ENCODE assay signal across 24 mouse cellular contexts in the genomic region with DNA sequence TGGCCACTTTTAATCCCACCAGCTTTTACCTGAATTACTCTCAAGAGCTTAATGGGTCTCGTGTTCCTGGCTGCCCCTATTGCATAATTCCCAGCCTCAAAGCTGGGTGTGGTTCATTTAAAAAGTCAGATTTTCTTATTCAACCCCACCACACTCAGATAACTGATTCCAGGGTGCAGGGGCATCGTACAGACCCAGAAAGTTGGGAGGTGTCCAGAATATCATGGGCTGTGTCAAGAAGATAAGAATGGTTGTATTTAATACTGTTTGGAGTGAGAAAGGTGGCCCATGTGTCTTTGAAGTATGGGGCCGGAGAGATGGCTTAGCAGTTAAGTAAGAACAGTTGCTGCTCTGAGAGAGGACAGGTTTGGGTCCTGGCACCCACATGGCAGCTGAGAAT.
DNase-seq lines count a peak whose midpoint lies in the region; ATAC-seq lines count a peak whose summit lies in the region.
"Had no signal": no experiment of that assay in that cellular context is flagged by ENCODE, and none has a peak within 500 bp of the region (broad histone marks: within the 10 kb centered on the region; RNA-seq: fewer than 3 reads in every experiment).

No protein-coding gene starts in this region.

- H3K4me1 ChIP-seq in liver, embryonic 11.5 days (replicated peaks; ENCODE audit: control insufficient read depth, insufficient read depth, low read length): no peaks in the 10 kb centered on the region
- no peaks in the 10 kb centered on the region for H3K4me1 ChIP-seq in liver, embryonic 12.5 days
- no peaks in the 10 kb centered on the region for H3K4me1 ChIP-seq in liver, embryonic 16.5 days (ENCODE audit: control insufficient read depth, low read depth, low read length)
- H3K4me1 ChIP-seq: forebrain, embryonic 15.5 days had no signal

- ATAC-seq in liver, embryonic 11.5 days (replicated peaks; ENCODE audit: low FRiP score): peak; percentile 43; the same call in 1 of the 2 replicates
- no peak for ATAC-seq in liver, embryonic 12.5 days
- 0 out of 2 replicates have a peak, but pooled peaks have one; percentile 19 for ATAC-seq in liver, embryonic 16.5 days (ENCODE audit: low read depth)
- ATAC-seq in megakaryocyte-erythroid progenitor cell, adult 5-6 weeks (replicated peaks; ENCODE audit: low FRiP score, low TSS enrichment, poor library complexity, severe bottlenecking): peak; percentile 82
- ATAC-seq: forebrain, embryonic 15.5 days; hindbrain, embryonic 16.5 days; Patski had no signal

- H3K27me3 ChIP-seq in liver, embryonic 11.5 days (replicated peaks; ENCODE audit: control insufficient read depth, insufficient read depth, low read length): no peaks in the 10 kb centered on the region
- H3K27me3 ChIP-seq in liver, embryonic 12.5 days (replicated peaks): no peaks in the 10 kb centered on the region
- no peaks in the 10 kb centered on the region for H3K27me3 ChIP-seq in liver, embryonic 16.5 days (ENCODE audit: control insufficient read depth, insufficient read depth, low read depth, low read length)
- H3K27me3 ChIP-seq: embryonic facial prominence, embryonic 13.5 days; forebrain, embryonic 12.5 days; forebrain, embryonic 15.5 days; hindbrain, embryonic 13.5 days; Patski had no signal

- no peaks in the 10 kb centered on the region for H3K9me3 ChIP-seq in liver, embryonic 11.5 days (ENCODE audit: control insufficient read depth, low read length)
- H3K9me3 ChIP-seq in liver, embryonic 12.5 days (replicated peaks): no peaks in the 10 kb centered on the region
- no peaks in the 10 kb centered on the region for H3K9me3 ChIP-seq in liver, embryonic 16.5 days (replicated peaks; ENCODE audit: control insufficient read depth, low read length)
- H3K9me3 ChIP-seq: embryonic facial prominence, embryonic 10.5 days; embryonic facial prominence, embryonic 13.5 days; forebrain, embryonic 12.5 days; forebrain, embryonic 15.5 days; hindbrain, embryonic 13.5 days had no signal

- H3K9ac ChIP-seq in liver, embryonic 11.5 days (ENCODE audit: low read depth, low read length): no peak overlapping the region
- H3K9ac ChIP-seq in liver, embryonic 12.5 days: no peak overlapping the region
- H3K9ac ChIP-seq in liver, embryonic 16.5 days (ENCODE audit: low read depth, low read length): no peak overlapping the region
- H3K9ac ChIP-seq: embryonic facial prominence, embryonic 13.5 days; forebrain, embryonic 12.5 days; forebrain, embryonic 15.5 days; hindbrain, embryonic 13.5 days had no signal

- H3K4me2 ChIP-seq in liver, embryonic 11.5 days: no peak overlapping the region
- H3K4me2 ChIP-seq in liver, embryonic 12.5 days: no peak overlapping the region
- no peak overlapping the region for H3K4me2 ChIP-seq in liver, embryonic 16.5 days (ENCODE audit: low read depth, low read length)
- H3K4me2 ChIP-seq: embryonic facial prominence, embryonic 13.5 days; forebrain, embryonic 12.5 days; forebrain, embryonic 15.5 days; heart, embryonic 11.5 days; hindbrain, embryonic 13.5 days had no signal

- no peak overlapping the region for H3K4me3 ChIP-seq in liver, embryonic 11.5 days (ENCODE audit: low read depth, low read length)
- H3K4me3 ChIP-seq in liver, embryonic 12.5 days: no peak overlapping the region
- H3K4me3 ChIP-seq in liver, embryonic 16.5 days (ENCODE audit: low read depth, low read length): no peak overlapping the region
- H3K4me3 ChIP-seq: embryonic facial prominence, embryonic 10.5 days; embryonic facial prominence, embryonic 13.5 days; erythroblast, embryonic 14.5 days; forebrain, embryonic 12.5 days; forebrain, embryonic 15.5 days; hindbrain, embryonic 13.5 days had no signal

- H3K27ac ChIP-seq in liver, embryonic 11.5 days (ENCODE audit: low read depth, low read length): no peak overlapping the region
- H3K27ac ChIP-seq in liver, embryonic 12.5 days: no peak overlapping the region
- no peak overlapping the region for H3K27ac ChIP-seq in liver, embryonic 16.5 days (ENCODE audit: low read length)
- H3K27ac ChIP-seq: embryonic facial prominence, embryonic 10.5 days; embryonic facial prominence, embryonic 13.5 days; forebrain, embryonic 12.5 days; forebrain, embryonic 15.5 days; hindbrain, embryonic 13.5 days had no signal

- no peak for DNase-seq in liver, embryonic 11.5 days (ENCODE audit: low spot score)
- peak; percentile 5 for DNase-seq in c-Kit-positive CD71-positive TER-119-negative erythroid progenitor cells, embryonic 14.5 days (ENCODE audit: low read depth)
- no peak for DNase-seq in layer of hippocampus, adult 11-12 months (ENCODE audit: low spot score)
- DNase-seq in frontal cortex, postnatal 14 days (ENCODE audit: low spot score in 2 of 2): no peak
- DNase-seq: adrenal gland, postnatal 10 days; cerebellum, adult 11-12 months; cerebellum, adult 8-10 months; cerebellum, postnatal 10 days; cerebellum, postnatal 36 days; embryo, embryonic 11 days; gastrocnemius, postnatal 14 days; heart, adult 11 months had no signal

- 56% methylated on average over 3 of the region's 3 CpGs for WGBS in liver, embryonic 11.5 days
- 34% methylated on average over 3 of the region's 3 CpGs for WGBS in liver, embryonic 12.5 days (ENCODE audit: insufficient replicate concordance)
- WGBS in liver, embryonic 16.5 days (ENCODE audit: insufficient replicate concordance): 26% methylated on average over 3 of the region's 3 CpGs

- no peaks in the 10 kb centered on the region for H3K36me3 ChIP-seq in liver, embryonic 11.5 days (ENCODE audit: control insufficient read depth, insufficient read depth, low read length)
- H3K36me3 ChIP-seq in liver, embryonic 12.5 days: no peaks in the 10 kb centered on the region
- no peaks in the 10 kb centered on the region for H3K36me3 ChIP-seq in liver, embryonic 16.5 days (ENCODE audit: control insufficient read depth, insufficient read depth)
- H3K36me3 ChIP-seq: embryonic facial prominence, embryonic 10.5 days; embryonic facial prominence, embryonic 13.5 days; forebrain, embryonic 12.5 days; forebrain, embryonic 15.5 days; hindbrain, embryonic 13.5 days had no signal
